Mouse (Mus musculus) MEL (cell line): ENCODE data around the gene Dclk3. TPM values are rescaled to one million over a fixed set of nuclear protein-coding genes. Genes with fewer than 3 reads are reported as not detected.

Source experiments
- DNase-seq: peaks from one replicate; pipeline ENCODE4 v3.0.0; 2011; ENCODE audit warnings: low read depth, low spot score
- H3K27ac ChIP-seq: 2 replicates; pipeline ENCODE4 v1.5.1; 2012; ENCODE audit warnings: low read depth, mild to moderate bottlenecking, control low read depth, low read length, moderate library complexity; ENCODE audit not compliant: control insufficient read depth
- H3K27me3 ChIP-seq, 2 experiments: fragments of 150-350 bp in 1 of 2; sonication (generic) in 1 of 2; 2 replicates each; pipeline ENCODE4 v1.6.1; 2012; ENCODE audit warnings: low read length in 2 of 2, mild to moderate bottlenecking in 2 of 2, improper control_type of control experiment in 1 of 2, moderate library complexity in 1 of 2; ENCODE audit not compliant: insufficient read depth in 2 of 2, control insufficient read depth in 1 of 2
- H3K36me3 ChIP-seq, 2 experiments: 2 replicates each; pipeline ENCODE4 v1.6.1; 2012 to 2014; ENCODE audit warnings: low read length in 2 of 2, improper control_type of control experiment in 1 of 2, inconsistent platforms in 1 of 2, mild to moderate bottlenecking in 1 of 2; ENCODE audit not compliant: insufficient read depth in 2 of 2, control insufficient read depth in 1 of 2
- H3K4me1 ChIP-seq, 2 experiments: fragments of 150-350 bp in 1 of 2; sonication (generic) in 1 of 2; 2 replicates each; pipeline ENCODE4 v1.6.1; 2012; ENCODE audit warnings: low read length in 2 of 2, improper control_type of control experiment in 1 of 2, mild to moderate bottlenecking in 1 of 2; ENCODE audit not compliant: insufficient read depth in 2 of 2, control insufficient read depth in 1 of 2
- H3K4me3 ChIP-seq, 2 experiments: fragments of 150-350 bp in 1 of 2; sonication (generic) in 1 of 2; 2 replicates each; pipeline ENCODE4 v1.5.1; 2012; ENCODE audit warnings: low read depth in 2 of 2, low read length in 2 of 2, mild to moderate bottlenecking in 2 of 2, moderate library complexity in 2 of 2, control low read depth in 1 of 2, improper control_type of control experiment in 1 of 2; ENCODE audit not compliant: control insufficient read depth in 1 of 2, insufficient read depth in 1 of 2
- H3K79me2 ChIP-seq: 2 replicates; pipeline ENCODE4 v1.6.1; 2012; ENCODE audit warnings: mild to moderate bottlenecking, low read length, moderate library complexity; ENCODE audit not compliant: control insufficient read depth, poor library complexity, insufficient read depth
- H3K9ac ChIP-seq: 2 replicates; pipeline ENCODE4 v1.6.1; 2012; ENCODE audit warnings: low read depth, mild to moderate bottlenecking, control low read depth, low read length, moderate library complexity; ENCODE audit not compliant: control insufficient read depth, poor library complexity, severe bottlenecking
- H3K9me3 ChIP-seq: fragments of 150-350 bp; sonication (generic); replicated peaks from 2 replicates; pipeline ENCODE4 v1.6.1; 2012; ENCODE audit warnings: mild to moderate bottlenecking, low read length, improper control_type of control experiment, moderate library complexity; ENCODE audit not compliant: insufficient read depth
- CHD1 ChIP-seq: IDR thresholded peaks from 2 replicates; pipeline ENCODE4 v1.6.1; 2012; ENCODE audit warnings: low read depth, mild to moderate bottlenecking, inconsistent platforms, low read length, improper control_type of control experiment
- E2F4 ChIP-seq: IDR thresholded peaks from 2 replicates; pipeline ENCODE4 v1.6.1; 2011; ENCODE audit warnings: low read depth, low read length, improper control_type of control experiment, borderline replicate concordance
- GABPA ChIP-seq: IDR thresholded peaks from 2 replicates; pipeline ENCODE4 v1.6.1; 2012; ENCODE audit warnings: low read depth, mild to moderate bottlenecking, inconsistent platforms, low read length, improper control_type of control experiment, moderate library complexity
- KAT2A ChIP-seq: conservative IDR thresholded peaks from 2 replicates; pipeline ENCODE4 v1.6.1; 2012; ENCODE audit warnings: low read depth, low read length, improper control_type of control experiment, inconsistent platforms
- MAFK ChIP-seq: IDR thresholded peaks from 2 replicates; pipeline ENCODE4 v1.6.1; 2011; ENCODE audit warnings: low read depth, mild to moderate bottlenecking, low read length, improper control_type of control experiment, borderline replicate concordance
- POLR2A ChIP-seq, 2 experiments: IDR thresholded peaks; 2 replicates each; pipeline ENCODE4 v1.6.1; 2011 to 2012; ENCODE audit warnings: low read length in 2 of 2, mild to moderate bottlenecking in 2 of 2, control low read depth in 1 of 2, improper control_type of control experiment in 1 of 2, low read depth in 1 of 2, moderate library complexity in 1 of 2; ENCODE audit not compliant: control insufficient read depth in 1 of 2, insufficient read depth in 1 of 2, poor library complexity in 1 of 2
- RCOR1 ChIP-seq: IDR thresholded peaks from 2 replicates; pipeline ENCODE4 v1.6.1; 2012; ENCODE audit warnings: low read depth, mild to moderate bottlenecking, inconsistent platforms, low read length, improper control_type of control experiment
- SMC3 ChIP-seq: IDR thresholded peaks from 2 replicates; pipeline ENCODE4 v1.6.1; 2011; ENCODE audit warnings: low read depth, low read length, improper control_type of control experiment
- TBP ChIP-seq: IDR thresholded peaks from 2 replicates; pipeline ENCODE4 v1.8.0; 2011; ENCODE audit warnings: low read depth, low read length, improper control_type of control experiment
- UBTF ChIP-seq: IDR thresholded peaks from 2 replicates; pipeline ENCODE4 v1.6.1; 2012; ENCODE audit warnings: low read depth, mild to moderate bottlenecking, inconsistent platforms, low read length, improper control_type of control experiment, moderate library complexity, borderline replicate concordance; ENCODE audit not compliant: insufficient read depth
- ZMIZ1 ChIP-seq: IDR thresholded peaks from 2 replicates; pipeline ENCODE4 v1.6.1; 2012; ENCODE audit warnings: low read depth, mild to moderate bottlenecking, inconsistent platforms, low read length, improper control_type of control experiment, moderate library complexity
- polyA plus RNA-seq, 2 experiments: library from polyadenylated mRNA; stranded (reverse) in 1 of 2; unstranded in 1 of 2; fragments of >175 nt in 1 of 2; fragments of >200 nt in 1 of 2; gene quantifications; 2 replicates each; pipeline versions ENCODE4 v1.2.1 to v1.2.4; 2012; ENCODE audit warnings: low replicate concordance in 2 of 2, low read depth in 1 of 2; ENCODE audit not compliant: insufficient read length in 2 of 2, insufficient read depth in 1 of 2, missing spikeins in 1 of 2
- total RNA-seq: library from RNA; depleted of rRNA; stranded (reverse); fragments of 300-350 nt; gene quantifications from 2 replicates; pipeline ENCODE4 v1.2.3, GENCODE M21; 2012

Gene Dclk3
- total and polyA plus RNA-seq, 3 experiments: not detected

- H3K9ac ChIP-seq: no peak overlapping the region
- DNase-seq: no peak
- H3K27me3 ChIP-seq: no peaks in the 10 kb centered on the region
- no peak overlapping the region for H3K4me3 ChIP-seq
- H3K9me3 ChIP-seq: no peaks in the 10 kb centered on the region
- TF ChIP-seq MAFK (no peak), GABPA (no peak), E2F4 (no peak), CHD1 (no peak), POLR2A (IDR thresholded peaks at IDR 0.05; ENCODE audit: control insufficient read depth in 1 of 2, insufficient read depth in 1 of 2, low read depth in 1 of 2, low read length in 2 of 2, poor library complexity in 1 of 2) (no peak)
- no peak overlapping the region for H3K27ac ChIP-seq
- H3K4me1 ChIP-seq: no peaks in the 10 kb centered on the region
- H3K79me2 ChIP-seq: no peaks in the 10 kb centered on the region
- no peaks in the 10 kb centered on the region for H3K36me3 ChIP-seq
Observed at GRCm38 (mm10) chr9:111453895-111454294, 15.0 kb downstream of the Dclk3 start.

- no peak overlapping the region for H3K9ac ChIP-seq
- no peak overlapping the region for H3K27ac ChIP-seq
- no peaks in the 10 kb centered on the region for H3K9me3 ChIP-seq
- H3K4me1 ChIP-seq: no peaks in the 10 kb centered on the region
- no peak overlapping the region for H3K4me3 ChIP-seq
- TF ChIP-seq RCOR1: no peak
- H3K27me3 ChIP-seq: no peaks in the 10 kb centered on the region
- DNase-seq: no peak
- H3K36me3 ChIP-seq: no peaks in the 10 kb centered on the region
- H3K79me2 ChIP-seq: no peaks in the 10 kb centered on the region
Observed at GRCm38 (mm10) chr9:111457176-111457935, 18.5 kb downstream of the Dclk3 start.

DNA sequence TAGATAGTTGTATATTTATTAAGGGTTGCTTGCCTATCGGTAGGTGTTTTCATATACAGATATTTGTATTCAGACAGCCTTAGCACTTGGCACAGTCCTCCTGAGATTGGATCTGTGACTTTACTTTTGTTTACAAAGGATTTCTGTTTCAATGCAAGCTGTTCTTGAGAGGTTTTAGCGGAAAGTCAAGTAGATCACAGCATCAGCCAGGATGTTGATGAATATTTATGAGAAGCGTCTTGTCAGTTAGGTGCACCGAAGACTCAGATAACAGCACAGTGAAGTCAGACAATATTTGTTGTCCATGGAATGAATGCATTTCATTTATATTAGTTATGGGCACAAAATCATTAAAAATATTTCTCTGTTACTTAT, 19.0 kb downstream of the Dclk3 start:
- no peaks in the 10 kb centered on the region for H3K36me3 ChIP-seq
- no peak for DNase-seq
- H3K27me3 ChIP-seq: no peaks in the 10 kb centered on the region
- no peaks in the 10 kb centered on the region for H3K9me3 ChIP-seq
- no peaks in the 10 kb centered on the region for H3K79me2 ChIP-seq
- no peak overlapping the region for H3K9ac ChIP-seq
- H3K27ac ChIP-seq: no peak overlapping the region
- no peak overlapping the region for H3K4me3 ChIP-seq
- H3K4me1 ChIP-seq: no peaks in the 10 kb centered on the region
- TF ChIP-seq ZMIZ1: no peak
- no peak for TF ChIP-seq KAT2A
- no peak for TF ChIP-seq SMC3
- TF ChIP-seq UBTF: no peak
- TF ChIP-seq TBP: no peak
- TF ChIP-seq MAFK: no peak
- TF ChIP-seq, all 39 proteins: peak for 0
